Mouse (Mus musculus): ENCODE measurements around the gene Cdk10. TPM values are rescaled to one million over a fixed set of nuclear protein-coding genes. Genes with fewer than 3 reads are reported as not detected.
"Not testable (repeated sequence)": the region's sequence is repeated elsewhere in the genome, so short reads cannot be mapped to it uniquely, and the experiment has no call there.

Cdk10 gene
- 48.5 and 60.3 TPM in 2 replicates for polyA plus RNA-seq (2012; rRNA removed)

- TF ChIP-seq POLR2A (IDR thresholded peaks at IDR 0.05; ENCODE audit: borderline replicate concordance, extremely low read depth, low read depth, low read length) (peak; percentile 98), CTCF (IDR thresholded peaks at IDR 0.05; ENCODE audit: insufficient read depth, low read length) (no peak)
- DNase-seq = peak; percentile 94
- Histone ChIP-seq H3K4me1 (ENCODE audit: control insufficient read depth, insufficient read depth, low read length) (peaks cover 3% of the 10 kb centered on the region; the same call in 1 of the 2 replicates), H3K4me3 (replicated peaks; ENCODE audit: extremely low read depth, low read depth, low read length) (peak within 1 kb of the TSS; percentile 94)
- 2% methylated on average over 59 of the region's 59 CpGs for WGBS
These were observed at the start of gene Cdk10 for GRCm38 (mm10) chr8:123224278-123225266. Gene Cdk10, plus strand, starts transcription at chr8:123224842.

DNA sequence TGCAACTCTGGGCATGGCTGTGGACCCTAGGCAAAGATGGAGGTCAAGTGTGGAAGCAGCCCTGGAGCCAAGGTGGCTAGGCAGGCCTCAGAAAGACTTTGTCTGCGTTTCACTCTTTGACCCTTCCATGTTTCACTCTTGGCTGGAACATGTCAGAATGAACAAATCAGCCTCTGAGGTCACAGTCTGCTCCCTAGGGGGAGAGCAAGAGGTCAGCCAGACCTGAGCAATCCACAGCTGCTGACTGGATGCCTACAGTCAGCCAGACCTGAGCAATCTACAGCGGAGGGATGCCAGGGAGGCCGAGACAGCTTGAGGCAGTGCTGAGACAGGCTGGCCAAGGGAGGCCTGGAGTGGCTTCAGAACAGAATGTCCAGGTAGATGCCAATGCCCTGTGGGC lies 43.3 kb upstream of the Cdk10 start:
- TF ChIP-seq POLR2A (IDR thresholded peaks at IDR 0.05; ENCODE audit: borderline replicate concordance, extremely low read depth, low read depth, low read length) (no peak), CTCF (IDR thresholded peaks at IDR 0.05; ENCODE audit: insufficient read depth, low read length) (no peak)
- WGBS = 51% methylated on average over 3 of the region's 3 CpGs
- DNase-seq = no peak
- H3K4me1 ChIP-seq (ENCODE audit: control insufficient read depth, insufficient read depth, low read length) = no peaks in the 10 kb centered on the region
- H3K4me3 ChIP-seq (replicated peaks; ENCODE audit: extremely low read depth, low read depth, low read length) = no peak overlapping the region

GRCm38 (mm10) chr8:123185566-123186409 lies 38.9 kb upstream of the Cdk10 start, which contains the start of gene Dpep1:
Gene Dpep1, plus strand, starts transcription at chr8:123186242.
- 25% methylated on average over 19 of the region's 19 CpGs for WGBS
- DNase-seq = peak; percentile 31
- H3K4me3 ChIP-seq (replicated peaks; ENCODE audit: extremely low read depth, low read depth, low read length) = peak within 1 kb of the TSS; percentile 62
- H3K4me1 ChIP-seq (ENCODE audit: control insufficient read depth, insufficient read depth, low read length) = no peaks in the 10 kb centered on the region; the same call in 1 of the 2 replicates
- peak; percentile 50; the same call in 1 of the 2 replicates for TF ChIP-seq POLR2A (IDR thresholded peaks at IDR 0.05; ENCODE audit: borderline replicate concordance, extremely low read depth, low read depth, low read length)
- no peak for TF ChIP-seq CTCF (IDR thresholded peaks at IDR 0.05; ENCODE audit: insufficient read depth, low read length)

DNA sequence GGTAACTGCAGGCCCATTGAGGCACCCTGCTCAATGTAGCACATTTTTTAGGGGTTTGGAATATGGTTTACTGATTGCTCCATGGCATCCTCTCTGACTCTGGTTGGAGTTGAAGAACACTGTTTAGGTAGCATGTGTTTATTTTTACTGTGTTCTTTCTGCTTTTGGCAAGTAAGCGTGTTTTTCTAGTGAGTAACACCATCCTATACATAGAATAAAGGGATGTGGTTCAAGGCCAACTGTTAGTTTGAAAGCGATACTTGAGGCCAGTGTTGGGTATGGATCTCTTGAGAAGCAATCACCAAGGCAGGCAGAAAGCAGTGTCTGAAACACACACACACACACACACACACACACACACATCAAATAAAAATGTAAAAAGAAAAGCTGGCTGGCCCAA lies 36.6 kb upstream of the Cdk10 start:
- Histone ChIP-seq H3K4me1 (ENCODE audit: control insufficient read depth, insufficient read depth, low read length) (no peaks in the 10 kb centered on the region; the same call in 1 of the 2 replicates), H3K4me3 (replicated peaks; ENCODE audit: extremely low read depth, low read depth, low read length) (no peak overlapping the region)
- 78% methylated on average over 2 of the region's 2 CpGs for WGBS
- no peak for TF ChIP-seq CTCF (IDR thresholded peaks at IDR 0.05; ENCODE audit: insufficient read depth, low read length)
- no peak for TF ChIP-seq POLR2A (IDR thresholded peaks at IDR 0.05; ENCODE audit: borderline replicate concordance, extremely low read depth, low read depth, low read length)
- DNase-seq = no peak

DNA sequence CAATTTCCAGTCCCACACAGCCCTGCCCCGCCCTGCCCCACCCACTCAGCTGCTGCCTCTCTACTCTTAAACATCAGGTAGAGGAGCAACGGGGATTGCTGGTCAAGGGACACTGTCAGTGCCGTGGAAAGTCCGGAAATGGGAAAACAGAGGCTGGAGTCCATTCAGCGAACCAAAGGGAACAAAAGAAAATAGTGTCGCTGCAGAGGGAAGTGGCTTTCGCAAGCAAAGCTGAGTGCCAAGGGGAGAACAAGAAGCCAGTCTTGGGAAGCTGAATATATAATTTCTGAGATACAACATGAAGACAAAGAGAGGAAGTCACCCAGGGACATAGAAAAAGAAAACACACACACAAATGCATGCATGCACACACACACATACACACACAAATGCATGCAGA lies 35.8 kb upstream of the Cdk10 start:
- H3K4me3 ChIP-seq (replicated peaks; ENCODE audit: extremely low read depth, low read depth, low read length) = no peak overlapping the region
- no peaks in the 10 kb centered on the region; the same call in 1 of the 2 replicates for H3K4me1 ChIP-seq (ENCODE audit: control insufficient read depth, insufficient read depth, low read length)
- no peak for DNase-seq
- TF ChIP-seq POLR2A (IDR thresholded peaks at IDR 0.05; ENCODE audit: borderline replicate concordance, extremely low read depth, low read depth, low read length) = 0 out of 2 replicates have a peak, but pooled peaks have one; percentile 2
- no peak for TF ChIP-seq CTCF (IDR thresholded peaks at IDR 0.05; ENCODE audit: insufficient read depth, low read length)
- 31% methylated on average over 7 of the region's 7 CpGs for WGBS

- DNase-seq = peak; percentile 58
- TF ChIP-seq POLR2A (IDR thresholded peaks at IDR 0.05; ENCODE audit: borderline replicate concordance, extremely low read depth, low read depth, low read length) = no peak
- TF ChIP-seq CTCF (IDR thresholded peaks at IDR 0.05; ENCODE audit: insufficient read depth, low read length) = peak; percentile 70
- WGBS = 3% methylated on average over 9 of the region's 9 CpGs
- Histone ChIP-seq H3K4me3 (replicated peaks; ENCODE audit: extremely low read depth, low read depth, low read length) (no peak overlapping the region), H3K4me1 (ENCODE audit: control insufficient read depth, insufficient read depth, low read length) (no peaks in the 10 kb centered on the region; the same call in 1 of the 2 replicates)
These were observed 34.0 kb upstream of the Cdk10 start for GRCm38 (mm10) chr8:123190678-123191077.

DNA sequence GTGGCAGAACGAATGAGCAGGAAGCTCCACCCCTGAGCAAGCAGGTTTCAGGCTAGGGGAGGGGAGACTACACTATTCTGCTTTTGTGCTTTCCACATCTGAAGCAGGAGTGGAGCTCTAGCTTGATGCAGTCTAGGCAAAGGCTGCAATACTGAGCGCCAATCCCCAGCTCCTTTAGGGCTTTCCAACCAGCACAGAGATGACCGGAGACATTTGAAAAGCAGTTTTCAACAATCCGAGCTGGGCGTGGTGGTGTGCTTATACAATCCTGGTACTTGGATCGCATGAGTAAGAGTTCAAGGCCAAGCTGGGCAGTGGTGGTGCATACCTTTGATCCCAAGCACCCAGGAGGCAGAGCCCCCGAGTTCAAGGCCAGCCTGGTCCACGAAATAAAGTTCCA lies 32.7 kb upstream of the Cdk10 start:
- 42% methylated on average over 8 of the region's 8 CpGs for WGBS

GRCm38 (mm10) chr8:123193771-123194170 lies 30.9 kb upstream of the Cdk10 start:
- 94% methylated on average over 9 of the region's 9 CpGs for WGBS
- no peak for DNase-seq
- no peak overlapping the region for H3K4me3 ChIP-seq (replicated peaks; ENCODE audit: extremely low read depth, low read depth, low read length)
- no peaks in the 10 kb centered on the region; the same call in 1 of the 2 replicates for H3K4me1 ChIP-seq (ENCODE audit: control insufficient read depth, insufficient read depth, low read length)
- TF ChIP-seq CTCF (IDR thresholded peaks at IDR 0.05; ENCODE audit: insufficient read depth, low read length) (no peak), POLR2A (IDR thresholded peaks at IDR 0.05; ENCODE audit: borderline replicate concordance, extremely low read depth, low read depth, low read length) (no peak)

More for the DNA sequence above, 32.7 kb upstream of the Cdk10 start:
- Histone ChIP-seq H3K4me1 (ENCODE audit: control insufficient read depth, insufficient read depth, low read length) (no peaks in the 10 kb centered on the region; the same call in 1 of the 2 replicates), H3K4me3 (replicated peaks; ENCODE audit: extremely low read depth, low read depth, low read length) (no peak overlapping the region)
- DNase-seq = no peak
- TF ChIP-seq CTCF (IDR thresholded peaks at IDR 0.05; ENCODE audit: insufficient read depth, low read length) = no peak
- no peak for TF ChIP-seq POLR2A (IDR thresholded peaks at IDR 0.05; ENCODE audit: borderline replicate concordance, extremely low read depth, low read depth, low read length)

GRCm38 (mm10) chr8:123197016-123197415 lies 27.6 kb upstream of the Cdk10 start:
- H3K4me1 ChIP-seq (ENCODE audit: control insufficient read depth, insufficient read depth, low read length); H3K4me3 ChIP-seq (replicated peaks; ENCODE audit: extremely low read depth, low read depth, low read length); DNase-seq: not testable (repeated sequence)
- 71% methylated on average over 5 of the region's 5 CpGs for whole genome bisulfite sequencing
